Mouse (Mus musculus) kidney, embryonic 16.5 days (tissue): ENCODE measurements around the gene Ppif. TPM values are rescaled to one million over a fixed set of nuclear protein-coding genes. Genes with fewer than 3 reads are reported as not detected.
A peak's percentile ranks its signal among the peaks of the same experiment; 100 is the strongest.

Experiments used
- ATAC-seq: fragments of 200-750 bp; cut with Nextera tagmentation; 2 replicates; pipeline ENCODE4 v1.8.0; 2017; ENCODE audit warnings: moderate TSS enrichment; ENCODE audit not compliant: low FRiP score, low TSS enrichment
- H3K27ac ChIP-seq: fragments of 300-500 bp; sonication (generic); 2 replicates; pipeline ENCODE4 v1.5.1; 2014; ENCODE audit warnings: low read length
- H3K27me3 ChIP-seq: fragments of 300-500 bp; sonication (generic); 2 replicates; pipeline ENCODE4 v1.6.1; 2014; ENCODE audit warnings: low read length, control low read depth, mixed read lengths; ENCODE audit not compliant: insufficient read depth
- H3K36me3 ChIP-seq: fragments of 300-500 bp; sonication (generic); 2 replicates; pipeline ENCODE4 v1.6.1; 2014; ENCODE audit warnings: low read length, control low read depth, mixed read lengths; ENCODE audit not compliant: insufficient read depth
- H3K4me1 ChIP-seq: fragments of 300-500 bp; sonication (generic); 2 replicates; pipeline ENCODE4 v1.6.1; 2014; ENCODE audit warnings: low read length, control low read depth, mixed read lengths; ENCODE audit not compliant: insufficient read depth
- H3K4me2 ChIP-seq: fragments of 300-500 bp; sonication (generic); replicated peaks from 2 replicates; pipeline ENCODE4 v1.6.1; 2014; ENCODE audit warnings: low read depth, low read length
- H3K4me3 ChIP-seq: fragments of 300-500 bp; sonication (generic); 2 replicates; pipeline ENCODE4 v1.5.1; 2014; ENCODE audit warnings: mild to moderate bottlenecking, low read length
- H3K9ac ChIP-seq: fragments of 300-500 bp; sonication (generic); replicated peaks from 2 replicates; pipeline ENCODE4 v1.6.1; 2014; ENCODE audit warnings: low read length
- H3K9me3 ChIP-seq: fragments of 300-500 bp; sonication (generic); 2 replicates; pipeline ENCODE4 v1.6.1; 2016; ENCODE audit warnings: low read length, control low read depth
- WGBS: fragments of 180-500 bp; shearing (Covaris S2); extraction: QIAGEN DNeasy Blood & Tissue Kit; methylation state at CpG from one replicate; pipeline ENCODE4 v1.1.7; 2014; 5-methylcytosine and 5-hydroxymethylcytosine counted together
- polyA plus RNA-seq: library from polyadenylated mRNA; unstranded; fragments of >200 nt; fragmentation: Nextera tagmentation; extraction: Ambion mirVana; gene quantifications from 2 replicates; pipeline ENCODE4 v1.2.1, GENCODE M21; 2015

Gene Ppif
- polyA plus RNA-seq, 1 experiment from 2014 or later: 42.4 TPM

DNA sequence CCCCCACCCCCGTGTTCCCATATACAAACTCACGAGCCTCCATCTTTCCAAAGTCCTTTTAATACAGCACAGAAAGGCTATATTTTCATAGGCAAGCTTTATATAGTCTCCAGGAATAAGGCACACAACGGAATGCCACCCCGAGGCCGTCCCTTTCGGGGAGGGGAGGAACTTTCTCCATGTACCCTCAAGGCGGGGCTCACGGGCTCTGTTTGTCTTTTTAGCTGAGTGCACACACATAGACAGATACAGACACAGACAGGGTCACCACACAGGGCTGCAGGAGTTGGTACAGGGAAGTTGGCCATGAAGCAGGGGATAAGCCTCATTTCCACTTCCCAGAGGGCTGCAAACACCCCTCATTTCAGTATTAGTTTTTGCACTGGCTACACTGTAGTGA is 17.6 kb downstream of the Ppif start:
- Histone ChIP-seq H3K4me3 (no peak overlapping the region), H3K27ac (peak overlapping the region; percentile 68), H3K4me2 (peak overlapping the region; percentile 37), H3K27me3 (no peaks in the 10 kb centered on the region), H3K9me3 (no peaks in the 10 kb centered on the region), H3K36me3 (no peaks in the 10 kb centered on the region), H3K9ac (peak overlapping the region; percentile 25; the same call in 1 of the 2 replicates), H3K4me1 (peaks cover 45% of the 10 kb centered on the region)
- ATAC-seq: peak; percentile 52
- 27% methylated on average over 8 of the region's 8 CpGs for WGBS

DNA sequence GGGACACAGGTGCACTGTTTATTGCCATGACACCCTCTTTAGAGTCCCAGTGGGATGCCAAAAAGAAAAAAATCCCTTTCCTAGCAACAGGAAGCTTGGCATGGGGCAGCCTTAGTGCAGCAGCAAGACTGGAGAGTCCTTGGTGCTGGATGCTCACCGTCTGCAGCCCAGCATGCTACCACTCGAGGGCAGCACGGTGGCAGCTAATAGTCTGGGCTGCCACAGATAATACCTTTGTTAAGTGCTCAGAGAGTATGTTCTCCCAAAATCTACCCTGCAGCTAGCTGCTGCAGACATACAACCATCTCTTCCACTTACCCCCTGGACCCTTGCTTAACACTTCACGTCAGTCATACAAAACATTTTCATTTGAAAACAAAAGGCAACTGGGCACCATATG is 19.5 kb downstream of the Ppif start:
- no peaks in the 10 kb centered on the region for H3K36me3 ChIP-seq
- H3K4me1 ChIP-seq: peaks cover 56% of the 10 kb centered on the region
- H3K9me3 ChIP-seq: no peaks in the 10 kb centered on the region
- no peak overlapping the region for H3K9ac ChIP-seq
- no peaks in the 10 kb centered on the region for H3K27me3 ChIP-seq
- no peak overlapping the region for H3K27ac ChIP-seq
- no peak overlapping the region for H3K4me2 ChIP-seq
- H3K4me3 ChIP-seq: no peak overlapping the region
- 29% methylated on average over 4 of the region's 4 CpGs for WGBS
- ATAC-seq: no peak

DNA sequence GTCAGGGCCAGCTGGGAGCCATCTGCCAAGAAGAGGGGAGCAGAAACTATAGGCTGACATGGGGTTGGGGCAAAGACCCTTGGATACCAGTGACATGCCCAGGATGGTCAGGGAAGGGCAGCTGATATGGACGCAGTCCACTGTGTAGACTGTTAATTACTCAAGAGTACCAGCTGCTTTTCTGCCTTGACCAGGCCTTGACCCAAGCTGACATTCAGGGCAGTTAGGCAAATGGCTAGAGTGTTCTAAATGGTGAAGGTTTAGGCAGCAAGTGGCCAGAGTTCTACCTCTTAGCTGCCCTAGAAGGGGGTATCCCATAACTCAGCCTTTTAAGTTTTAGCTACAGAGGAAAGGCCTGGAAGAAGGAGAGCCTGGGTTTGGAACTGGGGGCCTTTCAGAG is 22.6 kb downstream of the Ppif start:
- Histone ChIP-seq H3K4me2 (no peak overlapping the region), H3K4me3 (no peak overlapping the region), H3K27me3 (no peaks in the 10 kb centered on the region), H3K27ac (no peak overlapping the region), H3K4me1 (peaks cover 37% of the 10 kb centered on the region), H3K9me3 (no peaks in the 10 kb centered on the region), H3K9ac (no peak overlapping the region), H3K36me3 (peaks cover 6% of the 10 kb centered on the region; the same call in 1 of the 2 replicates)
- WGBS: 64% methylated on average over 1 of the region's 1 CpGs
- no peak for ATAC-seq

DNA sequence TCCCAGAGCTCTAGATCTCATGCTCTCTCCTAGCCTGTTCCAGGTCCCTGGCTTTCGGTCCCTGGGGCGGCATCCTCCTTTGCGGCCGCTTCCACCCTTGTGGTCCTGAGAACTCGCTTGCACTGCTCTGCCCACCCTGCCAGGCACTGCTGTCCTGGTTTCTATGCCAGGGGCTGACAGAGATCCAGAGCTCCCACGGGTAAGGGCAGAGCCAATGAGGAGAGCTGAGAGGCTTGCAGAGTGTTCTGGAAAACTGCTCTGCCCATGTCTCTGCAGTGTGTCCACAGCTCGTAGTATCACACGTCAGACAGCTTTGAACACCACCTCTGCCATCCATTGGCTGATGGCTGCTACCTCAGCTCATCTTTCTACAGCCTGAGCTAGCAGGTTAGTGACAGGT is 23.8 kb downstream of the Ppif start:
- Histone ChIP-seq H3K36me3 (peaks cover 7% of the 10 kb centered on the region; the same call in 1 of the 2 replicates), H3K27ac (peak overlapping the region; percentile 65; the same call in 1 of the 2 replicates), H3K9me3 (no peaks in the 10 kb centered on the region), H3K27me3 (no peaks in the 10 kb centered on the region), H3K4me1 (peaks cover 30% of the 10 kb centered on the region), H3K9ac (0 out of 2 replicates have a peak overlapping the region, but pooled peaks have one; percentile 0), H3K4me3 (no peak overlapping the region), H3K4me2 (no peak overlapping the region)
- WGBS: 78% methylated on average over 8 of the region's 8 CpGs
- ATAC-seq: no peak

DNA sequence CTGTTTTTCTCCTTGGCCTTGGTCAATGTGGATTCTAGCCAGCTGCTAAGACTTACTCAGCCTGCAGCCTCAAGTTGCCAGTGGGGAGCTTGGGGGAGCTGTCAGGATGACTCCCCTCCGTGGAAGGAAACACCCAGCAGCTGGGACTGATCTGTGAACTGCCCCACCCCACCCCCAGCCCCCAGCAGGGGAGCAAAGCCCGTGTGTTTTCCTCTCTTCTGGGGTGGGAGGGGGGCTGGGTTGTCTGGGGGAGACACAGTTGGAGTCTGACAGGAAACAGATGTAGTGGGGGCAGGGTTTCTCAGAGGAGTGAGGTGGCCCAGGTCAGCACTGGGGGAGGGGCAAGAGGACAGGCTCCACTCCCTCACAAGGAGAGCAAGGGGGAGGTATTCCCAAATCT is 24.5 kb downstream of the Ppif start:
- Histone ChIP-seq H3K4me2 (no peak overlapping the region), H3K27ac (peak overlapping the region; percentile 88), H3K4me3 (no peak overlapping the region), H3K4me1 (peaks cover 30% of the 10 kb centered on the region), H3K27me3 (no peaks in the 10 kb centered on the region), H3K9ac (0 out of 2 replicates have a peak overlapping the region, but pooled peaks have one; percentile 32), H3K9me3 (no peaks in the 10 kb centered on the region), H3K36me3 (peaks cover 7% of the 10 kb centered on the region; the same call in 1 of the 2 replicates)
- ATAC-seq: peak; percentile 81
- 0% methylated on average over 2 of the region's 2 CpGs for WGBS

DNA sequence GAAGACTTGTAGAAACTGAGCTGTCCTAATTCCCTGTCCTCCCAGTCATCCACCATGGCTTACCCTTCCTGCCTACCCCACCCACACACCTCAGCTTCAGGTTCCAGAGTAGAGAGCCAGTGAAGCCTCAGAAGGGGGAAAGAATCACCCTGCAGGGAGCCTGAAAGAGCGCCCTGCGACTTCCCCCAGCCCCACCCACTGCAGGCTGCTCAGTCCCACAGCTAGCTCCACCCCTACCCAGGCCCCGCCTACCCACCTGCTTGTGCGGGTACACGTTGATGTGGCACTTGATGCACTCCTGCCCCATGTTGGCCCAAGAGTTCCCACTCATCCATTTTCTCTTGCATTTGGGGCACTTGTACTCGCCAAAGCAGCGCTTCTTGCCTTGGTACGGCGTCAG is 25.4 kb downstream of the Ppif start:
- 66% methylated on average over 9 of the region's 9 CpGs for WGBS
- peak overlapping the region; percentile 88 for H3K27ac ChIP-seq
- H3K4me3 ChIP-seq: no peak overlapping the region
- no peak for ATAC-seq
- peaks cover 31% of the 10 kb centered on the region for H3K4me1 ChIP-seq
- H3K9ac ChIP-seq: no peak overlapping the region
- no peak overlapping the region for H3K4me2 ChIP-seq
- H3K36me3 ChIP-seq: peaks cover 7% of the 10 kb centered on the region; the same call in 1 of the 2 replicates
- H3K9me3 ChIP-seq: no peaks in the 10 kb centered on the region
- H3K27me3 ChIP-seq: no peaks in the 10 kb centered on the region

DNA sequence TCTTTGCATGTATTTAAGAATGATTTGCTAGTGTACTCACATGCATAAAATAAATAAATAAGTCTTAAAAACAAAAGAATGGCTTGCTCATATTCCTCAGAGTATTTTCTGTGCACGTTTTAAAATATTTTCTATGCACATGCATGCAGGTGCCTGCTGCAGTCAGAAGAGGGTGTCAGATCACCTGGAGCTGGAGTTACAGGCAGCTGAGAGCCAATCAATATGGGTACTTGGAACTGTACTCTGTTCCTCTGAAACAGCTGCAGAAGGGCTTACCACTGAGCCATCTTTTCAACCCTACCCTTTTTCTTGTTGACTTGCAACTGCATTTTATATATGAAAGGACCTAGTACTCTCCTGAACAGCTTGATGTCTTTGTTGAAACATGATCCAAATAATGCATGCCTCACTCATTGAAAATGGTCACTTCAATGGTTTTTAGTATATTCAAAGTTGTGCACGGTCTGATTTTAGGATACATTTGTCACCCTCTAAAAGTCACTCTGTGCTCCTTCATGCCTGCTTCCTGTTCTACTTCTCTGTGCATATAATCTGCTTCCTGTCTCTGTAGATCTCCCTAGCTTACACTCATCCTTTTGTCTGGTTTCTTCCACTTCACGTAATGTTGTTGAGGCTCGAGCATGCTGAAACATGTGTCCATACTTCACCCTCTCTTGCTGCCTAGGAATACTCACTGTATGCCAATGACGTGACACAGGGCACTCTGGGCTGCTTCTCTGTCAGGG is 27.2 kb downstream of the Ppif start:
- Histone ChIP-seq H3K27ac (no peak overlapping the region), H3K27me3 (no peaks in the 10 kb centered on the region), H3K9ac (no peak overlapping the region), H3K4me3 (no peak overlapping the region), H3K36me3 (peaks cover 7% of the 10 kb centered on the region; the same call in 1 of the 2 replicates), H3K9me3 (no peaks in the 10 kb centered on the region), H3K4me2 (no peak overlapping the region), H3K4me1 (peaks cover 48% of the 10 kb centered on the region)
- no peak for ATAC-seq
- 81% methylated on average over 5 of the region's 5 CpGs for WGBS

DNA sequence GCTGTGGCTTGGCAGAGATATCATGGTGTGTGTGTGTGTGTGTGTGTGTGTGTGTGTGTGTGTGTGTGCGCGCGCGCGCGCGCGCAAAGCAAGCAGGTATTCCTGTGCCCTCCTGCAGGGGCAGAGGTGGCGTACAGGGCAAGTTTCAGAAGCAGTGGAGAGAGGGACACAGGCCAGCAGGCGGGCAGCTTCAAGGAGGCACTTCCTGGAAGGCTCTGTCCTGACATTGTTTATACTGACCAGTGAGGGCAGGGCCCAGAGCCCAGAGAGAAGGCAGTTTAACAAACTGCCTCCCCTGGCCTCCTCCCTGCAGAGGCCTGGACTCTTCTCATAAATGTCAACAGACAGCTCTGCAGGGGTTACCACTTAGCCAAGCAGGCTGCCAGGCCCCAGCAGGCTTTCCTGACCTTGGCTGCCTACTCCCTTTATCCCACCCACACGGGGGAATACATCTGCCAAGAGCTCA is 31.1 kb downstream of the Ppif start:
- Histone ChIP-seq H3K4me1 (peaks cover 24% of the 10 kb centered on the region), H3K27ac (peak overlapping the region; percentile 65), H3K9ac (peak overlapping the region; percentile 43), H3K9me3 (no peaks in the 10 kb centered on the region), H3K4me3 (no peak overlapping the region), H3K27me3 (no peaks in the 10 kb centered on the region), H3K4me2 (no peak overlapping the region), H3K36me3 (peaks cover 7% of the 10 kb centered on the region; the same call in 1 of the 2 replicates)
- ATAC-seq: peak; percentile 91
- whole genome bisulfite sequencing: 46% methylated on average over 11 of the region's 11 CpGs

DNA sequence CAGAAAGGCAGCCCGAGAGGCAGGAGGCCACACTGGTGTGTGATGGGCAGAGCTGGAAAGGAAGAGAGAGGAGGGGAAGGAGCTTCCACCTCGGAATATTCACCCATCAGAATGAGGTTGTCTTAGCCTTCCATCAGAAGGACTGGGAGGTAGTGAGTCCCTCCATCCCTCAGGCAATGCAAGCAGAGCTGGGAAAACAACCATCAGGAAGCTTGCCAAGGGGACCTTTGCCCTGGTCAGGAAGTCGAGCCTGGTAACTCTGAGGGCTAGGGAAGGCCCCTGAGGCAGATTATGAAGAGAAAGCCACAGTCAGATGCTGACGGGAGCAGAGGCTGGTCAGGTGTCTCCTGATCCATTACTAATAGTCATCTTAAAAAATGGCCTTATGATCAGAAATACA is 31.7 kb downstream of the Ppif start:
- no peak for ATAC-seq
- H3K4me2 ChIP-seq: no peak overlapping the region

More for the DNA sequence above, 31.7 kb downstream of the Ppif start:
- Histone ChIP-seq H3K9me3 (no peaks in the 10 kb centered on the region), H3K4me3 (no peak overlapping the region), H3K27me3 (no peaks in the 10 kb centered on the region), H3K9ac (peak overlapping the region; percentile 43), H3K27ac (peak overlapping the region; percentile 65; the same call in 1 of the 2 replicates), H3K36me3 (peaks cover 7% of the 10 kb centered on the region; the same call in 1 of the 2 replicates), H3K4me1 (peaks cover 24% of the 10 kb centered on the region)
- 22% methylated on average over 4 of the region's 4 CpGs for WGBS
